ENCODE assay signal across 9 mouse cellular contexts in genomic region chr2:10284636-10285270, GRCm38 (mm10).
DNase-seq lines count a peak whose midpoint lies in the region; ATAC-seq and TF ChIP-seq lines count a peak whose summit lies in the region.
"Had no signal": no experiment of that assay in that cellular context is flagged by ENCODE, and none has a peak within 500 bp of the region (broad histone marks: within the 10 kb centered on the region; RNA-seq: fewer than 3 reads in every experiment).

No protein-coding gene starts in this region.

- no peak overlapping the region for H3K9ac ChIP-seq in intestine, postnatal 0 days (ENCODE audit: low read depth, low read length)
- H3K9ac ChIP-seq in intestine, embryonic 15.5 days: no peak overlapping the region
- H3K9ac ChIP-seq in ES-E14 (ENCODE audit: insufficient read depth, low read depth, low read length, poor library complexity, severe bottlenecking): no peak overlapping the region
- H3K9ac ChIP-seq in heart, embryonic 16.5 days (ENCODE audit: low read length): no peak overlapping the region

- in situ Hi-C loops in ES-E14 (cut with MboI; ENCODE audit: low sequenced_read_pairs in 2 of 2, unreplicated experiment in 2 of 2): no loop called here

- peak; percentile 53 for DNase-seq in ES-E14 (ENCODE audit: low read depth, low spot score)
- peak; percentile 70 for DNase-seq in embryonic facial prominence, embryonic 10.5 days (ENCODE audit: low spot score)
- DNase-seq in left cerebral cortex, postnatal 4 days: peak; percentile 44
- DNase-seq in skeletal muscle tissue, adult 2 months (ENCODE audit: low read depth, low spot score): peak; percentile 53
- DNase-seq in urinary bladder, postnatal 10 days (ENCODE audit: low spot score): no peak

- TF ChIP-seq CTCF in intestine, postnatal 0 days (IDR thresholded peaks at IDR 0.05; ENCODE audit: low read depth): peak; percentile 67

- 26% methylated on average over 10 of the region's 10 CpGs for WGBS in intestine, postnatal 0 days
- 22% methylated on average over 10 of the region's 10 CpGs for WGBS in intestine, embryonic 15.5 days
- 3% methylated on average over 10 of the region's 10 CpGs for WGBS in embryonic facial prominence, embryonic 10.5 days
- WGBS in heart, embryonic 16.5 days: 18% methylated on average over 10 of the region's 10 CpGs

- no peak overlapping the region for H3K4me3 ChIP-seq in intestine, postnatal 0 days (ENCODE audit: low read depth, low read length)
- H3K4me3 ChIP-seq in intestine, embryonic 15.5 days (replicated peaks): no peak overlapping the region
- H3K4me3 ChIP-seq in ES-E14 (ENCODE audit: insufficient read depth in 1 of 2, low read depth in 1 of 2, low read length in 2 of 2, poor library complexity in 1 of 2, severe bottlenecking in 1 of 2): no peak overlapping the region
- H3K4me3 ChIP-seq in embryonic facial prominence, embryonic 10.5 days: peak overlapping the region; percentile 20; the same call in 1 of the 2 replicates
- no peak overlapping the region for H3K4me3 ChIP-seq in heart, embryonic 16.5 days (ENCODE audit: low read length)

- no peaks in the 10 kb centered on the region for H3K36me3 ChIP-seq in intestine, postnatal 0 days (ENCODE audit: control insufficient read depth, insufficient read depth)
- no peaks in the 10 kb centered on the region for H3K36me3 ChIP-seq in intestine, embryonic 15.5 days
- H3K36me3 ChIP-seq in ES-E14 (ENCODE audit: control insufficient read depth, insufficient read depth, low read length, poor library complexity, severe bottlenecking): no peaks in the 10 kb centered on the region
- no peaks in the 10 kb centered on the region for H3K36me3 ChIP-seq in embryonic facial prominence, embryonic 10.5 days (replicated peaks)
- no peaks in the 10 kb centered on the region for H3K36me3 ChIP-seq in heart, embryonic 16.5 days (ENCODE audit: control insufficient read depth, insufficient read depth)

- H3K27ac ChIP-seq in intestine, postnatal 0 days (ENCODE audit: low read depth, low read length): no peak overlapping the region
- H3K27ac ChIP-seq in intestine, embryonic 15.5 days: no peak overlapping the region
- no peak overlapping the region for H3K27ac ChIP-seq in ES-E14 (ENCODE audit: insufficient read depth, low read depth, low read length, poor library complexity, severe bottlenecking)
- peak overlapping the region; percentile 52; the same call in 1 of the 2 replicates for H3K27ac ChIP-seq in embryonic facial prominence, embryonic 10.5 days (replicated peaks)
- H3K27ac ChIP-seq in heart, embryonic 16.5 days (ENCODE audit: low read length): no peak overlapping the region

- no peak overlapping the region for H3K4me2 ChIP-seq in intestine, postnatal 0 days (replicated peaks; ENCODE audit: low read depth)
- no peak overlapping the region for H3K4me2 ChIP-seq in intestine, embryonic 15.5 days (replicated peaks)
- 0 out of 2 replicates have a peak overlapping the region, but pooled peaks have one; percentile 2 for H3K4me2 ChIP-seq in heart, embryonic 16.5 days (ENCODE audit: low read depth, low read length)

- intact Hi-C loops in left cerebral cortex, postnatal 4 days (cut with DNase I): loop anchor here (10.0 kb wide), 1 partner anchor 1610 kb away; no protein-coding TSS in a partner anchor

- no peaks in the 10 kb centered on the region for H3K27me3 ChIP-seq in intestine, postnatal 0 days (replicated peaks; ENCODE audit: control insufficient read depth, insufficient read depth, low read length)
- H3K27me3 ChIP-seq in intestine, embryonic 15.5 days (replicated peaks): no peaks in the 10 kb centered on the region
- H3K27me3 ChIP-seq in embryonic facial prominence, embryonic 10.5 days (replicated peaks; ENCODE audit: low read depth, poor library complexity, severe bottlenecking): peaks cover 42% of the 10 kb centered on the region
- H3K27me3 ChIP-seq in heart, embryonic 16.5 days (ENCODE audit: control insufficient read depth, insufficient read depth, low read length): no peaks in the 10 kb centered on the region

- no peaks in the 10 kb centered on the region for H3K4me1 ChIP-seq in intestine, postnatal 0 days (replicated peaks; ENCODE audit: control insufficient read depth, insufficient read depth, low read length)
- H3K4me1 ChIP-seq in intestine, embryonic 15.5 days (replicated peaks): no peaks in the 10 kb centered on the region
- 0 out of 4 replicates have a peak, but pooled peaks cover 0 to 1% of the 10 kb centered on the region in 2 experiments for H3K4me1 ChIP-seq in ES-E14 (ENCODE audit: control insufficient read depth in 2 of 2, insufficient read depth in 2 of 2, low read length in 2 of 2, poor library complexity in 1 of 2)
- peaks cover 38% of the 10 kb centered on the region for H3K4me1 ChIP-seq in embryonic facial prominence, embryonic 10.5 days
- no peaks in the 10 kb centered on the region for H3K4me1 ChIP-seq in heart, embryonic 16.5 days (ENCODE audit: control insufficient read depth, insufficient read depth, low read length)

- H3K9me3 ChIP-seq in intestine, postnatal 0 days (ENCODE audit: control insufficient read depth): no peaks in the 10 kb centered on the region
- no peaks in the 10 kb centered on the region for H3K9me3 ChIP-seq in intestine, embryonic 15.5 days
- H3K9me3 ChIP-seq in ES-E14 (ENCODE audit: control insufficient read depth, insufficient read depth, low read depth, low read length): no peaks in the 10 kb centered on the region
- H3K9me3 ChIP-seq in embryonic facial prominence, embryonic 10.5 days: no peaks in the 10 kb centered on the region
- H3K9me3 ChIP-seq in heart, embryonic 16.5 days (replicated peaks; ENCODE audit: control insufficient read depth, low read length): no peaks in the 10 kb centered on the region

- ATAC-seq in intestine, postnatal 0 days: 0 out of 2 replicates have a peak, but pooled peaks have one; percentile 52
- ATAC-seq in intestine, embryonic 15.5 days: no peak
- no peak; the same call in 1 of the 2 replicates for ATAC-seq in heart, embryonic 16.5 days (replicated peaks; ENCODE audit: extremely low read depth, insufficient read depth, low FRiP score)
- ATAC-seq: Patski had no signal

TF ChIP-seq in ES-E14, 5 proteins besides CTCF, POLR2A, EP300 and RAD21:
- TF ChIP-seq ZNF384 (IDR thresholded peaks at IDR 0.05; ENCODE audit: low read depth, low read length) (no peak), ZC3H11A (IDR thresholded peaks at IDR 0.05; ENCODE audit: borderline replicate concordance, low read depth, low read length) (0 out of 2 replicates have a peak, but pooled peaks have one; percentile 11)
TF ChIP-seq in ES-E14: peak in this region for 1.
